ENCODE assay signal across 21 mouse cellular contexts in genomic region chr9:121598106-121598505, GRCm38 (mm10). TPM values are rescaled to one million over a fixed set of nuclear protein-coding genes. Genes with fewer than 3 reads are reported as not detected.
"Had no signal": no experiment of that assay in that cellular context is flagged by ENCODE, and none has a peak within 500 bp of the region (broad histone marks: within the 10 kb centered on the region; RNA-seq: fewer than 3 reads in every experiment).

No protein-coding gene starts in this region.

- DNase-seq: liver, embryonic 13.5 days; liver, postnatal 0 days; lung, embryonic 14.5 days; lung, postnatal 10 days; lung, postnatal 4 days; retina, postnatal 1 day; right cerebral cortex, adult 18-20 months; right cerebral cortex, postnatal 25 days; right cerebral cortex, postnatal 4 days; spleen, adult 18-20 months; thymus, adult 18-20 months; thymus, postnatal 25 days; thymus, postnatal 4 days had no signal

- H3K9ac ChIP-seq: liver, embryonic 13.5 days; liver, embryonic 15.5 days; liver, postnatal 0 days; lung, embryonic 14.5 days; midbrain, embryonic 13.5 days; midbrain, embryonic 15.5 days; neural tube, embryonic 12.5 days had no signal

- H3K4me2 ChIP-seq: liver, embryonic 13.5 days; liver, embryonic 15.5 days; lung, embryonic 14.5 days; midbrain, embryonic 11.5 days; midbrain, embryonic 13.5 days; midbrain, embryonic 15.5 days; neural tube, embryonic 12.5 days had no signal

- H3K36me3 ChIP-seq: liver, embryonic 13.5 days; liver, embryonic 15.5 days; midbrain, embryonic 13.5 days; midbrain, embryonic 15.5 days; neural tube, embryonic 12.5 days had no signal

- H3K9me3 ChIP-seq: liver, embryonic 13.5 days; liver, embryonic 15.5 days; midbrain, embryonic 13.5 days; midbrain, embryonic 15.5 days; neural tube, embryonic 12.5 days had no signal

- ATAC-seq: liver, postnatal 0 days; midbrain, embryonic 13.5 days; midbrain, embryonic 15.5 days had no signal

- H3K27me3 ChIP-seq: midbrain, embryonic 13.5 days; midbrain, embryonic 15.5 days; neural tube, embryonic 12.5 days had no signal

- H3K4me1 ChIP-seq: liver, embryonic 13.5 days; liver, embryonic 15.5 days; megakaryocyte, embryonic 14.5 days; midbrain, embryonic 13.5 days; neural tube, embryonic 12.5 days had no signal

- H3K4me3 ChIP-seq: liver, embryonic 13.5 days; liver, embryonic 15.5 days; megakaryocyte, embryonic 14.5 days; midbrain, embryonic 13.5 days; midbrain, embryonic 15.5 days; neural tube, embryonic 12.5 days had no signal

- H3K27ac ChIP-seq: liver, embryonic 13.5 days; liver, embryonic 15.5 days; midbrain, embryonic 13.5 days; midbrain, embryonic 15.5 days; neural tube, embryonic 12.5 days had no signal

RNA-seq across cellular contexts. Expression of gene Lyzl4, which starts 43.8 kb away (rescaled TPM):
- polyA plus RNA-seq: liver, embryonic 15.5 days; lung, embryonic 14.5 days; lung, embryonic 16.5 days; neural tube, embryonic 12.5 days; neural tube, embryonic 14.5 days had no signal
